Mouse (Mus musculus): ENCODE results near the gene Gpr39. TPM values are rescaled to one million over a fixed set of nuclear protein-coding genes. Genes with fewer than 3 reads are reported as not detected.

Gene Gpr39
- polyA plus RNA-seq, 1 experiment from 2014 or later, result 4.9 TPM

DNA sequence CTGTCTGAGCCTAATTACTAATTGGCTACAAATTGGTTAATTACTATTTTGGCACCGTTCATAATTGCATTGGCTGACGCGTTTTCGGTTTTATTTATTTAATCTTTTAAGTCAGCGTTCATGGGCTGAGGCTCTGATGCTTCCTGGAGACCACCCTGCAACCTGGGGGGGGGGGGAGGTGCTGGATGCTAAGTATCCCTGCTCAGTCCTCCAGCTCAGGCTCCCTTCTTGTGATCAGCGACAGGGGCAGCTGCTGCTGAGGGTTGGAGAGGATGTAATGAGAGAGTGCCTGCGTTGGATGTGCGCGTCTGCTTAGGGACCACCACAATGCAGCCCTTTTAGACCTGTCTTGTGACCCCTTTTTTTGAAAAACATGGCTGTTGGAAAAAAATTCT lies 234.1 kb downstream of the Gpr39 start:
- peaks cover 6% of the 10 kb centered on the region; the same call in 1 of the 2 replicates for H3K4me1 ChIP-seq (replicated peaks; ENCODE audit: insufficient read depth, low read length)
- peak overlapping the region; percentile 92 for H3K4me2 ChIP-seq (ENCODE audit: low read length)
- no peak overlapping the region for H3K9ac ChIP-seq (ENCODE audit: low read depth, low read length)
- DNase-seq (ENCODE audit: low spot score) (no peak), ATAC-seq (replicated peaks; ENCODE audit: low FRiP score, low read depth) (no peak)
- no peak for TF ChIP-seq CTCF (IDR thresholded peaks at IDR 0.05; ENCODE audit: low read depth)
- H3K27ac ChIP-seq, result no peak overlapping the region
- WGBS, result 3% methylated on average over 9 of the region's 9 CpGs
- peak overlapping the region; percentile 43 for H3K4me3 ChIP-seq (replicated peaks; ENCODE audit: low read depth, low read length)
- H3K9me3 ChIP-seq (replicated peaks; ENCODE audit: low read length), result no peaks in the 10 kb centered on the region
- H3K27me3 ChIP-seq (ENCODE audit: insufficient read depth, low read length), result peaks cover 33% of the 10 kb centered on the region
- no peaks in the 10 kb centered on the region for H3K36me3 ChIP-seq (ENCODE audit: insufficient read depth, low read length)

DNA sequence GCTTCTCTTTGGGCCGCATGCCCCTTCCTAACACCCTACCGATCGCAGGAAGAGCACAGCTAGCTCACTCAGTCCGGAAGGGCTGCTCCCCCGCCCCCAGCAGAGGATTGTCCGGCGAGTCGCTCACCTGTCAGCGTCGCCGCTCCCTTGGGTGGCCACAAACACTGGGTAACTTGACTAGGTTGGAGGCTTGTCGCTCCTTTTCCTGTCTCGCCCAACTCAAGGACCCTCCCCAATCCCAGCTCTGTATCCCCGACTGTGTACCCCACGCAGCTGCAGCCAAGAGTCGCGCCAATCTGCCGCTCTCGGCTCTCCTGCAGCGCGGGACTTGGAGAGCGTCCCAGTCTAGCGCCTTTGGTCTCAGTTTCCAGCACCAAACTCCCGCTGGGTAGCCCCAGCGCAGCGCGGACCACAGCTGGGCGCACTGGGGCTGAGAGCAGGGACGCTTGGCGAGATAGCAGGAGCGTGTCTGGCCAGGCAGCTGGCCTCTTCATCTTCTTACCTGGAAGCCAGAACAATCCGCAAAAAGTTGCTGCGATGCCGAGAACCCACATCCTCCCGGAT lies 234.6 kb downstream of the Gpr39 start:
- DNase-seq (ENCODE audit: low spot score) (peak; percentile 12), ATAC-seq (replicated peaks; ENCODE audit: low FRiP score, low read depth) (0 out of 2 replicates have a peak, but pooled peaks have one; percentile 37)
- Histone ChIP-seq H3K27ac (no peak overlapping the region), H3K4me3 (replicated peaks; ENCODE audit: low read depth, low read length) (peak overlapping the region; percentile 43), H3K4me2 (ENCODE audit: low read length) (peak overlapping the region; percentile 92), H3K9ac (ENCODE audit: low read depth, low read length) (0 out of 2 replicates have a peak overlapping the region, but pooled peaks have one; percentile 18), H3K36me3 (ENCODE audit: insufficient read depth, low read length) (no peaks in the 10 kb centered on the region), H3K9me3 (replicated peaks; ENCODE audit: low read length) (no peaks in the 10 kb centered on the region), H3K4me1 (replicated peaks; ENCODE audit: insufficient read depth, low read length) (peaks cover 6% of the 10 kb centered on the region; the same call in 1 of the 2 replicates), H3K27me3 (ENCODE audit: insufficient read depth, low read length) (peaks cover 33% of the 10 kb centered on the region)
- no peak for TF ChIP-seq CTCF (IDR thresholded peaks at IDR 0.05; ENCODE audit: low read depth)
- WGBS, result under 1% methylated on average over 35 of the region's 35 CpGs

DNA sequence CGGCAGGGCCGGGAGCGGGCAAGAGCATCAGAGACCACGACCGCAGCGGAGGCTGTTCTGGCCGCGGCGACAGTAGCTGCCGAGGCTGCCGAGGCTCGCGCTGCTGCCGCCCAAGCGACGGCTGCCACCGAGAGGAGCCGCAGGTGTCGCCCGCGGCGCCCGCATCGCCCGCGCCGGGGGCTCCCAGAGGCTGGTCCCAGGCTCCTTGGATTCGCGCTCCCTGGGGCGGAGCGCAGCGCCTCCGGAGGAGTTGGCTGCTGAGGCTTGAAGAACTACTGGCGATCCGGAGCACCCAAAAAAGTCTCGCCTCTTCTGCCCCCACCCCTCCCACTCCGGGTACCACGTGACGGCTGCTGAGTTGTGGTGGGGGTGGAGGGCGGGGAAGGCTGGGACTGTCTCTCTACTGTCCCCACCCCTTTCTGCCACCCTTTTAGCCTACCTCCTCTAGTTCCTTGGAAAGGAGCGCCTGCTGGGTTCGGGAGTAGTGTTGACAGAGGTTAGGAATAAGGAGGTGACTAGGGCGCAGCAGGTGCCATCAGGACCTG lies 235.2 kb downstream of the Gpr39 start:
- no peak for TF ChIP-seq CTCF (IDR thresholded peaks at IDR 0.05; ENCODE audit: low read depth)
- Histone ChIP-seq H3K36me3 (ENCODE audit: insufficient read depth, low read length) (no peaks in the 10 kb centered on the region), H3K9ac (ENCODE audit: low read depth, low read length) (0 out of 2 replicates have a peak overlapping the region, but pooled peaks have one; percentile 8), H3K4me1 (replicated peaks; ENCODE audit: insufficient read depth, low read length) (peaks cover 6% of the 10 kb centered on the region; the same call in 1 of the 2 replicates), H3K27me3 (ENCODE audit: insufficient read depth, low read length) (peaks cover 33% of the 10 kb centered on the region), H3K4me2 (ENCODE audit: low read length) (peak overlapping the region; percentile 92), H3K27ac (no peak overlapping the region), H3K4me3 (replicated peaks; ENCODE audit: low read depth, low read length) (peak overlapping the region; percentile 43), H3K9me3 (replicated peaks; ENCODE audit: low read length) (no peaks in the 10 kb centered on the region)
- ATAC-seq (replicated peaks; ENCODE audit: low FRiP score, low read depth) (peak; percentile 53; the same call in 1 of the 2 replicates), DNase-seq (ENCODE audit: low spot score) (peak; percentile 24)
- WGBS, result under 1% methylated on average over 43 of the region's 43 CpGs

DNA sequence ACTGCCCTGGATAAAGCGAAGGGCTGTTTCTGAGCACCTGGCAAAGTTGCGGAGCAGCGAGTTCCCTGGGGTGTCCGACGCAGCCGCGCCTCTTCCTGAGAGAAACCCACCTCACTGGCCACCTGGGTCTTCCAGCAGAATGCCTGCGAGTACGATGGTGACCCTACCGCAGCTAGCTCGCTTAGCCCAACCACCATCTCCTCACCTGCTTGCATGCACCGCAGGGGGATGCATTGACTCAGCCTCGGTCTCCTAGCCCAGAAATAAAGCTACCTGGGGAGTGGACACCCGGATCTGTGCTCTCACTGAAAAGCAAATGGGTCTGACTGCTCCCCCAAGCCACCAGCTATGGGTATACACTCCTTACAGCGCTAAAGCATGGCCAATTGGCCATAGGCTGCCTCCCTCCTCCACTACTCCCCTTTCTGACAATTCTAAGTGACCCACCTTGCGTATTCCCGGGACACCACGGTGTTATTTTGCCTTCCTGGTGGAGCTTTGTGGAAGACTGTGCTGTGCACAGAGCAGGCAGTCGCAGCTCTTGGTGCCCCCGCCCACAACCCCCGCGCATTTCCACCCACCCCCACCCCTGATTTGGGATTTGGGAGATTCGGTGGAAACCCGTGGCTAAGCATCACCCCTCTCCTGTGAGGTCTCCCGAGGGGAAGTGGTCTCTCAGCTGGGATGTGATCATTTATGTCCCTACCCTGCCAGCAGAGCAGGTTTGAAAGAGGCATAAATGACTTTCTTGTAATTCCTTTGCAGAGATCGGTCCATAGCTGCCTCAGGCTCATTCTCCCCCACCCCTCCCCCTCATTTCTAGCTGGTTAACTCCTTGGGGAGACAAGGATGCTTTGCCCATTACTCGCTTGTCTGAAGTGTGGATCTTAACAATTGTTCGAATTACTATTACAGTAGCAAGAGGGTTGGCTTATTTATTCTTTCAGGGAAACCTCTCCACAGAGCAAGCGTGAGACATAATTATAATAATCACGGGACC lies 236.1 kb downstream of the Gpr39 start, which contains the start of gene Lypd1:
Lypd1 (minus strand) TSS at position 501 of the 1,000 bp plus-strand sequence.
- no peak for TF ChIP-seq CTCF (IDR thresholded peaks at IDR 0.05; ENCODE audit: low read depth)
- H3K9ac ChIP-seq (ENCODE audit: low read depth, low read length), result 0 out of 2 replicates have a peak within 1 kb of the TSS, but pooled peaks have one; percentile 8

DNA sequence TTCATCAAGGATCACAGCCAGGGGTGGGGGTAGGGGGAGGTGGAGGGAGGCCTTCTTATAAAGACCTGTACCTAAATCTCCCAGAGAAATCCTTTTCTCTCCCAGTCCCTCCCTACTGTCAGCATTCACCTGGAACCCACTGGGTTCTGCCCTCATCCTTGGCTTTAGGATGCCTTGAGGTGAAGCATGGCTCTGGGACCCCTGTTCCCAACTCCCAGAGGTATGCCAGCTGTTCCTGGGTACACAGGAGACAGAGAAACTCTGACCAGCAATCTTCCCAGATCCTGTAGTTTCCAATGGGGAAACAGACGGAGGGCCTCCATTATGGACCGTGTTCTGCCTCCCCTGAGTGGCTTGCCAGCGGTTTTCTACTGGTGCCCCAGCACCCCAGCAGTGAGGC lies 243.9 kb downstream of the Gpr39 start:
- Histone ChIP-seq H3K9ac (ENCODE audit: low read depth, low read length) (no peak overlapping the region), H3K27me3 (ENCODE audit: insufficient read depth, low read length) (no peaks in the 10 kb centered on the region), H3K4me3 (replicated peaks; ENCODE audit: low read depth, low read length) (no peak overlapping the region), H3K36me3 (ENCODE audit: insufficient read depth, low read length) (no peaks in the 10 kb centered on the region), H3K4me2 (ENCODE audit: low read length) (no peak overlapping the region), H3K4me1 (replicated peaks; ENCODE audit: insufficient read depth, low read length) (no peaks in the 10 kb centered on the region), H3K27ac (no peak overlapping the region), H3K9me3 (replicated peaks; ENCODE audit: low read length) (no peaks in the 10 kb centered on the region)
- DNase-seq (ENCODE audit: low spot score) (no peak), ATAC-seq (replicated peaks; ENCODE audit: low FRiP score, low read depth) (no peak)
- no peak for TF ChIP-seq CTCF (IDR thresholded peaks at IDR 0.05; ENCODE audit: low read depth)
- 94% methylated on average over 3 of the region's 3 CpGs for WGBS

More for the DNA sequence above, 236.1 kb downstream of the Gpr39 start, which contains the start of gene Lypd1:
- peak; percentile 26; the same call in 1 of the 2 replicates for ATAC-seq (replicated peaks; ENCODE audit: low FRiP score, low read depth)
- H3K4me3 ChIP-seq (replicated peaks; ENCODE audit: low read depth, low read length), result peak within 1 kb of the TSS; percentile 43
- H3K36me3 ChIP-seq (ENCODE audit: insufficient read depth, low read length), result no peaks in the 10 kb centered on the region
- no peak for DNase-seq (ENCODE audit: low spot score)
- peaks cover 33% of the 10 kb centered on the region for H3K27me3 ChIP-seq (ENCODE audit: insufficient read depth, low read length)
- no peak within 1 kb of the TSS for H3K27ac ChIP-seq
- WGBS, result 5% methylated on average over 30 of the region's 30 CpGs
- H3K4me1 ChIP-seq (replicated peaks; ENCODE audit: insufficient read depth, low read length), result peaks cover 6% of the 10 kb centered on the region; the same call in 1 of the 2 replicates
- no peaks in the 10 kb centered on the region for H3K9me3 ChIP-seq (replicated peaks; ENCODE audit: low read length)
- H3K4me2 ChIP-seq (ENCODE audit: low read length), result peak within 1 kb of the TSS; percentile 92

DNA sequence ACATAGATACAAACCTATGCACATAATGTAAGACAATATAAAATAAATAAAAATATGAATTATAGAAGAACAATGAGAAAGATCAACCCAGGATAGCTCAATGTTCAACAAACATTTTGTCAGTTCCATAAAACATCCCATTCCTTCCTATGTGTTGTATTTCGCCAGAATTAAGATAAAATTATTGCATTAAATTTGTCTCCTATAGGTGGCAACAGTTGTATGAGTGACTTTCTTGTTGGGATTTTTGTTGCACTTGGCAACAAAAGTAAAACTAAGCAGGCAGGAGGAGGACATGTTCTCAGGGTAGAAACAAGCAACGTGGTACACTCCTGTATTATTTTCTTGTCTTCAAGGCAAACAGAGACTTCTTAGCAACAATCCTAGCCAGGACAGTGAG lies 246.3 kb downstream of the Gpr39 start:
- TF ChIP-seq CTCF (IDR thresholded peaks at IDR 0.05; ENCODE audit: low read depth), result peak; percentile 39

More for the DNA sequence above, 246.3 kb downstream of the Gpr39 start:
- no peak overlapping the region for H3K4me3 ChIP-seq (replicated peaks; ENCODE audit: low read depth, low read length)
- DNase-seq (ENCODE audit: low spot score) (peak; percentile 8), ATAC-seq (replicated peaks; ENCODE audit: low FRiP score, low read depth) (no peak)
- H3K36me3 ChIP-seq (ENCODE audit: insufficient read depth, low read length), result no peaks in the 10 kb centered on the region
- 54% methylated on average over 2 of the region's 2 CpGs for WGBS
- no peak overlapping the region for H3K4me2 ChIP-seq (ENCODE audit: low read length)
- H3K9ac ChIP-seq (ENCODE audit: low read depth, low read length), result no peak overlapping the region
- H3K27me3 ChIP-seq (ENCODE audit: insufficient read depth, low read length), result no peaks in the 10 kb centered on the region
- no peak overlapping the region for H3K27ac ChIP-seq
- no peaks in the 10 kb centered on the region for H3K4me1 ChIP-seq (replicated peaks; ENCODE audit: insufficient read depth, low read length)
- no peaks in the 10 kb centered on the region for H3K9me3 ChIP-seq (replicated peaks; ENCODE audit: low read length)

Other genes starting within 250 kb of the Gpr39 start
- 227 and 250 TPM in 2 replicates for gene Actr3, start 241.3 kb upstream of the Gpr39 start, polyA plus RNA-seq (2015; fragmentation: Nextera tagmentation; extraction: Ambion mirVana)
- gene Slc35f5, start 116.4 kb upstream of the Gpr39 start, polyA plus RNA-seq (2015; fragmentation: Nextera tagmentation; extraction: Ambion mirVana), result 69.5 and 73.6 TPM in 2 replicates
- 1.6 and 2.1 TPM in 2 replicates for gene Lypd1, start 236.1 kb downstream of the Gpr39 start, polyA plus RNA-seq (2015; fragmentation: Nextera tagmentation; extraction: Ambion mirVana)

Measured in kidney, postnatal 0 days (tissue).